Mouse (Mus musculus): ENCODE results near the gene Ntrk3.

The Ntrk3 gene

GRCm38 (mm10) chr7:78443373-78444036, 294.3 kb downstream of the Ntrk3 start:
- DNase-seq (ENCODE audit: low spot score), result no peak

DNA sequence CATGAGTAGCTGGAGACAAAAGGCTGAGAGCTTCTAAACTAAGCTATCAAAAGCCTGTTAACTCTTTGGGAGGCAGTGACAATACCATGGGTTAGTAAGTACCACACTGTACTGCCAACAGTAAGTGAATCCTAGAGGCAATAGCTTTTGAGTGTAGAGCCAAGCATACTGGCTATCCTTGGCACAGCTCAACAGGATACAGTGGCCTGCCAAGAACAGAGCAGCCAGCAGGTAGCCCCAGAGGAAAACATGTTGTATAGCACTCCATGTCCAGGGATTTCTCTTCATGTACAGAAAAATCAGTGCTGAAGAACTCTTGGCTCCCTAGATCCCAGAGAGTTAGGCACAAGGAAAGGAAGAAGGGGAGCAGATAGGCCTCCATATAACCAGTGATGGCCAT, 296.1 kb downstream of the Ntrk3 start:
- DNase-seq (ENCODE audit: low spot score), result no peak

DNA sequence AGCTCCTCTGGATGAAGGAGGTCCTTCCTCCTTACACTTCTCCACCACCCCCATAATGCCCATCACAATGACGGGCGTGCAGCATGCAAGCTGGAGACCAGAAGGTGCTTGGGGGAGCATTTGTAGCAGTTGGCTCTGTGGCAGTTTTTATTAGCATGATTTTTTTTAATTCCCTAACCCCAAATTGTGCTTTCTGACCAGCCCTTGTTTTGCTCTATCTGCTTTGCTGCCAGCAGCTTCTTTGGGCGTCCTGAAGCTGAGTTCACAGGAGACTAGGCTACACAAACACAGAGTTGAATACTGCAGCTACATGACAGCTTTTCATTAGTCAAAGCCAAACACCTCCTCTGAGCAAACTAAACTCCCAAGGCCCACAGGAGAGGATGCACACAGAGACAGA, 296.9 kb downstream of the Ntrk3 start:
- no peak for DNase-seq (ENCODE audit: low spot score)

GRCm38 (mm10) chr7:78440476-78440875, 297.3 kb downstream of the Ntrk3 start:
- DNase-seq (ENCODE audit: low spot score), result no peak

DNA sequence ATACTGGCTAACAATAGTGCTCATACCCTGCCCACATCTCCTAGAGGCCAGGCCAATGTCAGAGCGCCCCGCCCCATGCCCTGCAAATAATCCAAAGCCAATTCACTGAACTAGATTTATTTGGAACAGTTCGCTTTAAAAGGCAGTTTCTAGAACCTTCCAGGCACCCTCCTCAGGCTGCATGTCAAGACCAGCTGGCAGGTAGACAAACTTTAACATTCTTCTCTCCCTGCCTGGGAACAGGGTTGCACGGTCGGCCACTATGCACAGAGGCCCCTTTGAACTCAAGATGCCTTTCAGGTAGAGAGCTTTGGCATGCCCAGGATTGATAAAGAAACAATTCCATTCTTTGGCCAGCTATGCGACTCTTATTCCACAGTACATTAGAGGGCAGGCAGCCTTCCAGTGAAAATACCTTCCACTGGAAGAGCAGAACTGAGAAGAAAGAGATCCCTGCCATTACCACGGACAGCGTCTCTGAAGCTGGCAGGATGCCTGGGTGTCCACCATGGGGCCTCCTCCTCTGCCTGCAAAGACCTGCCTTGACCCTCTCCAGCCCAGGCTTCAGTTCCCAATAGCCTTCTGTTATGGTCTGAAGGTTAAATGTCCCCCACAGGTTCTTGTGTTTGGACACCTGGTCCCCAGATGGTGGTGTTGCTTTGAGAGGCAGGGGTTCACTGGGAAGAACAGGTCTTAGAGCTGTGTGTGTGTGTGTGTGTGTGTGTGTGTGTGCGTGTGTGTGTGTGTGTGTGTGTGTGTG, 298.3 kb downstream of the Ntrk3 start:
- no peak for DNase-seq (ENCODE audit: low spot score)

- DNase-seq (ENCODE audit: low spot score), result no peak
Observed at GRCm38 (mm10) chr7:78433617-78434144, 304.1 kb downstream of the Ntrk3 start.

GRCm38 (mm10) chr7:78431611-78432010, 306.2 kb downstream of the Ntrk3 start:
- DNase-seq (ENCODE audit: low spot score), result no peak

DNA sequence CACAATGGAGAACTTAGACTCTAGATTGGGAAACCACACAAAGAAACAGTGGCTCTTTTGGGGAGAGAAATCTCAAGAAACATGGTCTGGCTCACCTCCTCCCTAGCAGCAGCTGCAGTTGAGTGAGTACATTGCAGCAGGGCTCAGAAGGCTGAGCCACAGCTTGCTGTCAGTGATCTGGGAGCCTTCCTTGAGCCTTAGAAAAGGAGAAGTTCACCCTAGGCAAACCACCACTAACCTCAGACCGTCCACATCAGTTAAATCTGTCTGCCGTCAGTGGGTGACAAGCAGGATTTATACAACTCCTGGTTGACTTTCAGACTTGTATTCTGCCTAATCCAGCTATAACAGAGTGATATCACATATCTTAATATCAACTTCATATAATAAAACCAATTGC, 325.6 kb downstream of the Ntrk3 start:
- no peak for DNase-seq (ENCODE audit: low spot score)

DNA sequence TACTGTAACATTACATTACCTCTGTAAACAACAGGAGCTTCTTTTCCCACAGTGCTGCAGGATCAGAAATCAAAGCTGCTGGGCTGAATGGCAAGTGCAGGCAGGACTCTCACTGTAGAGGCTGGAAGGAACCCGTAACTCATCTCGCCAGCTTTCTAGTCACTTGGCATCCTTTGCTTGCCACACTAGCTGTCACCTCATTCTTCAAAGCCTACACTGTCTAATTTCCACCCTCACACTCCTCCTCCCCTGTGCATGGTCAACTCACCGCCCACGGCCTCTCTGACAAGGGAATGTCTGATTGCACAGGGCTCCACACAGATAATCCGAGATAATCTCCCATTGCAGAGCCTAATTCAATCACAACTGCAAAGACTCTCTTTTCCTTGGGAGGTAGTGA, 327.8 kb downstream of the Ntrk3 start:
- DNase-seq (ENCODE audit: low spot score), result no peak

DNA sequence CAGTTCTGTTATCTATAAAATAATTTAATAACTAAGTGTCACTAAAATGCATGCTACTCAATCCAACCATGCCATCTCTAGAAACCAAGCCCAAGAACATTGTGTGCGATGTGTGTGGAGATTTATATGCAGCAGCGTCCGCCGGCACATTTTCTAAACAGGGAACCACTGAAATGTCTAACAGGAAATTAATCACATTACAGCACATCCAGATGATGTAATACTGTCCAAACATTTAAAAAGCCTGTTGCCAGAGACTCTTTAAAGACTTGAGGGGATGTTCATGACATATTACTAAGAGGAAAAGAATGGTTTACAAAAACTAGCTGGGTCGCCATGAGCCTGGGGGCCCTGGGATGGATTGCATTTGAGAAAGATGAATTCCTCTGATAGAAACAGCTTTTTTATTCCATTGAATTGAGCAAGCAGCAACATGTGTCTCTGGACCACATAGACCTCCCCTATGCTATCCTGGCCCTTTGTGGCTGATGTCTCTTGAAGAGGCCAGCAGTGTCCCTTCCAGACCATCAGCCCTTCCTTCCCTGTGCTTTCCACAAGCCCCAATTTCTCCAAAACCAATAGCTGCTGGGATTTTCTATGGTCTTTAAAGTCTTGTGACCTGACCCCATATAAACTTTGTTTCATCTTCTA, 331.0 kb downstream of the Ntrk3 start:
- DNase-seq (ENCODE audit: low spot score), result no peak

GRCm38 (mm10) chr7:78404481-78404880, 333.3 kb downstream of the Ntrk3 start:
- DNase-seq (ENCODE audit: low spot score), result no peak

DNA sequence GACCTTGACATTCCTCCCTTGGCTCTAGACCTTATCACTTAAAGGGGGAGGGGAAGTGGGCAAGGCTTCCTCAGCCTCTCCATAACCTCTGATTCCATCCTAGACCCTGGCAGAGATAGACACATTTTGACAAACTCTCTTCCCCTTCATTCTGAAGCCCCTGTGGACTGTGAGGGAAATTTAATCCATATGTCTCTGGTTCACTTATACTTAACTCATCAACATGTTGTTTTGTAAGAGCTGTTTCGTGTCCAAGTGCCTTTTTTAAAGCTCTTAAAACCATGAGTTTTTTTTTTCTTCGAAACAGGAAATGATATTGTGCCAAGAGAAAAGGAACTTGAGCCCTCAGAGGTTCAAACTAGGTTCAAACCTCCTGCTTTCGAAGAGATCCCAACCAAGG, 335.3 kb downstream of the Ntrk3 start:
- no peak for DNase-seq (ENCODE audit: low spot score)

GRCm38 (mm10) chr7:78400219-78400618, 337.6 kb downstream of the Ntrk3 start:
- no peak for DNase-seq (ENCODE audit: low spot score)

DNA sequence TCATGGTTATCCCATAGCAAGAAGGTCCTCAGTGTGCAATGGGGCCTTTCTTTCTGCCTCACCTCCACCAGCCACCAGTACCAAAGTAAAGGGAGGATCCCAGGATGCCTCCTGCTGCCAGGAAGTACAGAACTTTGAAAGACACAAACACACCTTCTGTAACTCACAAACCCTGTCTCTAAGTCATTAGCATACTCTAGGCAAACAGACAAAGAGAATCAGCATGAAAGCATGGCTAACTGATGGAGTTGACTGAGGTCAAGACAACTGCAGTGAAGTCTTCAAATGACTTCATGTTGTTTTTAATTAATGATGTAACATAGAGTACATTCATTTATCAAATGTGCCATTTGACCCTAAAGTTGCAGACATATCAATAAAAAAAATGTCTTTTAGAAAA, 339.4 kb downstream of the Ntrk3 start:
- DNase-seq (ENCODE audit: low spot score), result no peak

DNA sequence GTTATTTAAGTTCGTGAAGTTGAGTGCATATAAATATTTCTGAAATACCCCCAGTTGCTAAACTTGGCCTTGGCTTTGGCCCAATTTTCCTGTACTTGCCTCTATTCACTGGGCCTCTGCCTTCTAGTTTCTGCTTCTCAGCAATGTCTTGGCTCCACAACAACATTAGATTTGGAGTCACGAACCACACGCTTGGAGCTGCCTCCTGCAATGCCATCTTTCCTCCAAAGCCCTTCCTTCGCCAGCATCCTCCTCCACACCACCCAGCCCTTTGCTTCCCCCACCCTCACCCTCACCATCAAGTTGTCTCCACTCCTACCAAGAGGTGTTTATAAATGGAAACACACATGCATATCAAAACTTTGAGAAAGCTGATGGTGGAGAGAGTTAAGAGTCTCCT, 340.6 kb downstream of the Ntrk3 start:
- no peak for DNase-seq (ENCODE audit: low spot score)

GRCm38 (mm10) chr7:78390019-78390418, 347.8 kb downstream of the Ntrk3 start:
- DNase-seq (ENCODE audit: low spot score), result peak; percentile 56

DNA sequence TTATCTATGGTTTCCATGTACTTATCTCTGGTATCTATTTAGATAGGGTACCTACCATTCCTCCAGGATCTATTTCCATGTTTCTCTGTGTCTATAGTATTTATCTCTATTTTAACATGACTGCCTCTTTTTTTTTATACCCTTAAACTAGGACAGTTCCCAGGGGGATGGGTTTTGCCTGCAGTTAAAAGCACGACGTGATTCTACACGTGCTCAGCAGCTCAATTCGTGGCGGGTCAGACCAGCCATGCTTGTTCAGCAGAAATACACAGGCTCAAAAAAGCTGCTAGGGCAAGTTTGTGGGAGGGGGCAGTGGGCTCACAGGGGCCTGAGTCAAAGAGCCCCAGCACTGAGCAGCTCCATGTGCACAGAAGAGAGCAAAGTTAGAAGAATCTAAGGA, 349.7 kb downstream of the Ntrk3 start:
- no peak for DNase-seq (ENCODE audit: low spot score)

- DNase-seq (ENCODE audit: low spot score), result no peak
Observed at GRCm38 (mm10) chr7:78385971-78386370, 351.8 kb downstream of the Ntrk3 start.

- no peak for DNase-seq (ENCODE audit: low spot score)
Observed at GRCm38 (mm10) chr7:78384111-78384510, 353.7 kb downstream of the Ntrk3 start.

DNA sequence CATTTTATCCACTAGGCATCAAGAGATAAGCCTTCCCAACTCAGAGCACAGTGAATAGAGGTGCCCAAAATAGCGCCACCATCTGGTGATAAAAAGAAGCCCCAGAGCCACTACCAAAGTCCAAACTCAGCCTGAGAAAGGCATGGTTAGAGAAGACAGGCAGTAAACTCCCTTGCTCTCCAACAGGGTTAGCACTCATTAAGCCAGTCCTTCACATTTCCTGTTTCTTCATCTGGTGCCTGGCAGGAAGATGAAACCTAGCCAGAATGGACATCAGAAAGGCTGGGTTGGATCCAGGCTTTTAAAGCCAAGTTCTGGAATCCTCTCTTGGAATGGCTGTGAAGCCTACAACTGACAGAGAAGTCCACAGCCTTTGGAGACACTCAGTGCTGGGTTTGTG, 355.7 kb downstream of the Ntrk3 start:
- no peak for DNase-seq (ENCODE audit: low spot score)

DNA sequence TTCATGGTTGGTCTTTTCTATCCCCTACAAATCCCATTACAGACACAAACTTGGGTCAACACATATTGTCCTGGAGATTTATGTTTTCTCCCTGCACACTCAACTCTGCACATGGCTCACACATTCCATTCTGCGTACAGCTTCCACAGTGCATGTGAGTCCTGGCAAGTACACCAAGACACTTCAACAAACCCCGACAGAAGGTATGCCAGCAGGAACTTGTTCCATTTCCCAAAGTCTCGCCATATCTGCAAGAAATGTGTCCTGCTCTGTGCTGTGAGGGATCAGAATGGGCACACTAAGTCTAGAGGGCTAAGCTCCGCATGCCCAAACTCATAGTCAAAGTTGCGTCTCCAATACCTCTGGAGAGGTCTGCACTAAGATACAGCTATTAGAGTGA, 358.0 kb downstream of the Ntrk3 start:
- no peak for DNase-seq (ENCODE audit: low spot score)

- DNase-seq (ENCODE audit: low spot score), result no peak
Observed at GRCm38 (mm10) chr7:78378306-78378705, 359.5 kb downstream of the Ntrk3 start.

DNA sequence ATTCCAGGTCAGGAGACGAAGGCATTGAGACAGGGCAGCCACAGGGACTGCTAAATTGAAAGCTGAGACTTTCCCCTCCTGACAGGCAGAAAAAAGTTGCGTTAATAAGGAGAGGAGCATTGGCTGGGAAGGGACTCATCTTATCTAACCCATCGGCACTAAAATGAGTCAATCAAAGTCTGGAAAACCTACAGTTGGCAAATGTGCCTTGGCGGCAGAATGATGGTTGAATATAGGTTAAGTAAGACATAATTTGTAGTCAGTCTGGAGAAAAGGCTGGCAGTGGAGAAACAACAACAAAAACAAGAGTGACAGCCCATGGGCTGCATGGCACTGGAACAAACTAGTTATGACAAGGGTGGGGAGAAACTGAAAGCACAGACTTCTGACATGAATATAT, 360.9 kb downstream of the Ntrk3 start:
- DNase-seq (ENCODE audit: low spot score), result no peak
